Mouse (Mus musculus) layer of hippocampus, postnatal 14 days (tissue): ENCODE measurements around the gene Ddx17. TPM values are rescaled to one million over a fixed set of nuclear protein-coding genes. Genes with fewer than 3 reads are reported as not detected.

Experiments
- microRNA-seq, 2 experiments: library from miRNA; unstranded; fragments of <30 nt; microRNA quantifications; one replicate each; pipeline ENCODE4 v1.2.0; 2021
- total RNA-seq, 2 experiments: library from RNA; stranded (reverse); gene quantifications; 2 replicates each; pipeline ENCODE4 v1.2.3; 2021

Ddx17 gene
- total RNA-seq, 2 experiments from 2014 or later, result 353 to 381 TPM

Small RNA genes lying within 50 kb of the gene (microRNA-seq; reads per million reads assigned to microRNA genes)
- gene Gm27903, result 0 reads per million in 2 experiments

Other genes with a start within 250 kb of the Ddx17 start
- gene Pla2g6, start 218.4 kb downstream of the Ddx17 start, total RNA-seq, result 10 to 100 TPM; 18.5 to 22.3 TPM
- gene Maff, start 200.1 kb downstream of the Ddx17 start, total RNA-seq, result 1 to 10 TPM; 1.7 to 2.0 TPM
- gene Tmem184b, start 143.2 kb downstream of the Ddx17 start, total RNA-seq, result 10 to 100 TPM; 47.4 to 49.2 TPM
- gene Csnk1e, start 91.2 kb downstream of the Ddx17 start, total RNA-seq, result 100 to 1,000 TPM; 139 to 147 TPM
- 10 to 100 TPM; 69.2 to 72.7 TPM for gene Kcnj4, start 41.5 kb downstream of the Ddx17 start, total RNA-seq
- 1 to 10 TPM; 1.4 to 1.8 TPM for gene Kdelr3, start 30.3 kb downstream of the Ddx17 start, total RNA-seq
- gene Dmc1, start 58.4 kb upstream of the Ddx17 start, total RNA-seq, result 1 to 10 TPM in 1 of 2 experiments, under 1 TPM in 1; 0.29 to 1.7 TPM
- gene Fam227a, start 112.2 kb upstream of the Ddx17 start, total RNA-seq, result 10 to 100 TPM; 10.2 to 11.0 TPM
- 10 to 100 TPM; 57.0 to 59.9 TPM for gene Cby1, start 112.5 kb upstream of the Ddx17 start, total RNA-seq
- 100 to 1,000 TPM; 103 TPM for gene Tomm22, start 124.1 kb upstream of the Ddx17 start, total RNA-seq
- gene Josd1, start 141.2 kb upstream of the Ddx17 start, total RNA-seq, result 10 to 100 TPM; 46.2 to 46.4 TPM
- 10 to 100 TPM; 43.3 to 44.1 TPM for gene Gtpbp1, start 144.1 kb upstream of the Ddx17 start, total RNA-seq
- gene Sun2, start 195.8 kb upstream of the Ddx17 start, total RNA-seq, result 10 to 100 TPM; 18.5 to 23.3 TPM
- gene Dnal4, start 231.1 kb upstream of the Ddx17 start, total RNA-seq, result 10 to 100 TPM; 41.1 TPM